Comparison of ENCODE assay signal across 13 mouse cellular contexts in the genomic region with DNA sequence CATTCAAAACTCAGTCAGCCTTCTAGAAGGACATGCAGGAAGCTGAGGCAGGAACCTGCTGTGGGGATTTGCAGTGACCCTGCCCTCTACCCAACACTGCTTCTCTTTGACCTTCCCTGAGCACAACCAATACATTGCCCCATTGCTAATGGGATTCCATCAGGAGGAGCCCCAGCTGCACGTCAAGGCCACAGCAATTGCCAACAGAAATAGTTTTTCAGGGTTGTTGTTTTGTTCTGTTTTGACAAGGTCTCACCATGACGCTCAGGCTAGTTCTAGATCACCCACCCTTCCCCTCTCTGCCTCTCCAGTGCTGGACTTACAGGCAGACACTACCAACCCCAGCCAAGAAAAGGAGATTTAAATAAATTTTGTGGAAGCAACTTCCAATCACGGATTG. TPM values are rescaled to one million over a fixed set of nuclear protein-coding genes. Genes with fewer than 3 reads are reported as not detected.
"Had no signal": no experiment of that assay in that cellular context is flagged by ENCODE, and none has a peak within 500 bp of the region (broad histone marks: within the 10 kb centered on the region; RNA-seq: fewer than 3 reads in every experiment).

No protein-coding gene starts in this region.

- DNase-seq: left cerebral cortex, postnatal 4 days; liver; liver, embryonic 13.5 days; liver, postnatal 0 days; lung, adult 18-20 months; lung, adult 2 months; lung, embryonic 14.5 days; lung, postnatal 10 days; lung, postnatal 14 days; lung, postnatal 36 days; lung, postnatal 4 days; midbrain, embryonic 14.5 days had no signal

RNA-seq across cellular contexts. Expression of a gene that starts 53.2 kb away (rescaled TPM):
- total RNA-seq: monocyte, adult 5-6 weeks had no signal
